Mouse (Mus musculus) embryonic fibroblast, embryonic 13.5 days (primary cell): ENCODE measurements around the gene Hoxd3. TPM values are rescaled to one million over a fixed set of nuclear protein-coding genes. Genes with fewer than 3 reads are reported as not detected.

Source experiments
- H3K27ac ChIP-seq: 2 replicates; pipeline ENCODE4 v1.5.1; 2012; ENCODE audit warnings: low read length, control low read depth, inconsistent platforms; ENCODE audit not compliant: insufficient read depth
- H3K4me1 ChIP-seq: 2 replicates; pipeline ENCODE4 v1.6.1; 2011; ENCODE audit warnings: low read length; ENCODE audit not compliant: control insufficient read depth, insufficient read depth
- H3K4me3 ChIP-seq: 2 replicates; pipeline ENCODE4 v1.5.1; 2011; ENCODE audit warnings: mild to moderate bottlenecking, control low read depth, low read length; ENCODE audit not compliant: insufficient read depth
- CTCF ChIP-seq: IDR thresholded peaks from 2 replicates; pipeline ENCODE4 v1.5.1; 2011; ENCODE audit warnings: mild to moderate bottlenecking, control low read depth, low read length, moderate library complexity, borderline replicate concordance; ENCODE audit not compliant: insufficient read depth
- POLR2A ChIP-seq: IDR thresholded peaks from 2 replicates; pipeline ENCODE4 v1.6.1; 2011; ENCODE audit warnings: low read depth, mild to moderate bottlenecking, control low read depth, low read length, moderate library complexity
- polyA plus RNA-seq: library from polyadenylated mRNA; stranded (reverse); fragments of >200 nt; gene quantifications from 2 replicates; pipeline ENCODE4 v1.2.4, GENCODE M21; 2011; ENCODE audit warnings: low read depth; ENCODE audit not compliant: missing spikeins, insufficient read length

The Hoxd3 gene
- polyA plus RNA-seq, 1 experiment = 3.3 TPM

GRCm38 (mm10) chr2:74763976-74764375 is 52.2 kb downstream of the Hoxd3 start:
- TF ChIP-seq CTCF (no peak), POLR2A (no peak)
- Histone ChIP-seq H3K4me3 (no peak overlapping the region), H3K27ac (no peak overlapping the region), H3K4me1 (no peaks in the 10 kb centered on the region; the same call in 1 of the 2 replicates)

- Histone ChIP-seq H3K4me3 (no peak overlapping the region), H3K4me1 (no peaks in the 10 kb centered on the region), H3K27ac (no peak overlapping the region)
- TF ChIP-seq CTCF (no peak), POLR2A (no peak)
Measured at GRCm38 (mm10) chr2:74774359-74774758, 62.6 kb downstream of the Hoxd3 start.

- TF ChIP-seq CTCF = no peak
- TF ChIP-seq POLR2A = no peak
- no peak overlapping the region for H3K27ac ChIP-seq
- H3K4me1 ChIP-seq = 0 out of 2 replicates have a peak, but pooled peaks cover 2% of the 10 kb centered on the region
- H3K4me3 ChIP-seq = no peak overlapping the region
Measured at GRCm38 (mm10) chr2:74777536-74778275, 66.0 kb downstream of the Hoxd3 start.

- 0 out of 2 replicates have a peak overlapping the region, but pooled peaks have one; percentile 13 for H3K27ac ChIP-seq
- H3K4me3 ChIP-seq = no peak overlapping the region
- H3K4me1 ChIP-seq = 0 out of 2 replicates have a peak, but pooled peaks cover 2% of the 10 kb centered on the region
- TF ChIP-seq CTCF (no peak), POLR2A (no peak)
Measured at GRCm38 (mm10) chr2:74781386-74781785, 69.7 kb downstream of the Hoxd3 start.

- TF ChIP-seq CTCF (no peak), POLR2A (no peak)
- no peak overlapping the region for H3K27ac ChIP-seq
- H3K4me3 ChIP-seq = no peak overlapping the region
- H3K4me1 ChIP-seq = no peaks in the 10 kb centered on the region; the same call in 1 of the 2 replicates
Measured at GRCm38 (mm10) chr2:74795531-74795930, 83.8 kb downstream of the Hoxd3 start.

Other genes with a start within 250 kb of the Hoxd3 start
- gene Lnpk, start 132.5 kb upstream of the Hoxd3 start, polyA plus RNA-seq = 29.4 and 46.3 TPM in 2 replicates
- gene Evx2, start 52.4 kb upstream of the Hoxd3 start, polyA plus RNA-seq = 0.35 and 0.74 TPM in 2 replicates
- gene Hoxd13, start 43.6 kb upstream of the Hoxd3 start, polyA plus RNA-seq = 17.0 and 20.1 TPM in 2 replicates
- 2.3 and 3.7 TPM in 2 replicates for gene Hoxd12, start 36.9 kb upstream of the Hoxd3 start, polyA plus RNA-seq
- 2.8 and 3.8 TPM in 2 replicates for gene Hoxd11, start 32.4 kb upstream of the Hoxd3 start, polyA plus RNA-seq
- gene Hoxd10, start 20.0 kb upstream of the Hoxd3 start, polyA plus RNA-seq = 3.7 and 4.4 TPM in 2 replicates
- gene Hoxd9, start 14.2 kb upstream of the Hoxd3 start, polyA plus RNA-seq = 2.1 and 3.5 TPM in 2 replicates
- 9.9 and 16.5 TPM in 2 replicates for gene Hoxd8, start 7.3 kb upstream of the Hoxd3 start, polyA plus RNA-seq
- 4.1 and 6.7 TPM in 2 replicates for gene Hoxd4, start within 50 bp of the Hoxd3 start, polyA plus RNA-seq
- 0.70 and 1.4 TPM in 2 replicates for gene Gm28230, start 14.8 kb downstream of the Hoxd3 start, polyA plus RNA-seq
- gene Hoxd1, start 51.1 kb downstream of the Hoxd3 start, polyA plus RNA-seq = 0.46 TPM in 1 of 2 replicates, not detected in the other
- gene Mtx2, start 113.9 kb downstream of the Hoxd3 start, polyA plus RNA-seq = 79.5 and 91.0 TPM in 2 replicates